Mouse (Mus musculus): ENCODE results near the gene Etnk1. TPM values are rescaled to one million over a fixed set of nuclear protein-coding genes. Genes with fewer than 3 reads are reported as not detected.

Etnk1 gene
- polyA plus RNA-seq, 1 experiment from 2014 or later = 14.5 TPM

DNA sequence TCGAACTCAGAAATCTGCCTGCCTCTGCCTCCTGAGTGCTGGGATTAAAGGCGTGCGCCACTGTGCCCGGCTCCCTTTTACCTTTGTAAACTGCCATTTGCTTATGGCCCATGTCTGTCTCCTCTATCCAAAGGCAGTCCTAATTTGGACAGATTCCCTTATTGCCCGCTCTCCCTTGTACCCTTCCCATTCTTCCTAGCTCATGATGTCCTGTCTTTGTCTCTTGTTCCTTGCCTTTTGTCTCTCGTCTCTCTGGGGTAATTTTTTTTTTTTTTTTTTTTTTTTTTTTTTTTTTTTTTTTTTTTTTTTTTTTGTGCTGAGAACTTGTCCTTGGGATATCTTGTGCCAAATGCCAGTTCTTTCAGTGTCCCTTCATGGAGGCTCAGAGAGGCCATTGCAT is 46.4 kb downstream of the Etnk1 start:
- WGBS = 95% methylated on average over 6 of the region's 6 CpGs
- ATAC-seq = no peak
- H3K27me3 ChIP-seq (replicated peaks; ENCODE audit: control insufficient read depth, insufficient read depth, low read length) = no peaks in the 10 kb centered on the region

DNA sequence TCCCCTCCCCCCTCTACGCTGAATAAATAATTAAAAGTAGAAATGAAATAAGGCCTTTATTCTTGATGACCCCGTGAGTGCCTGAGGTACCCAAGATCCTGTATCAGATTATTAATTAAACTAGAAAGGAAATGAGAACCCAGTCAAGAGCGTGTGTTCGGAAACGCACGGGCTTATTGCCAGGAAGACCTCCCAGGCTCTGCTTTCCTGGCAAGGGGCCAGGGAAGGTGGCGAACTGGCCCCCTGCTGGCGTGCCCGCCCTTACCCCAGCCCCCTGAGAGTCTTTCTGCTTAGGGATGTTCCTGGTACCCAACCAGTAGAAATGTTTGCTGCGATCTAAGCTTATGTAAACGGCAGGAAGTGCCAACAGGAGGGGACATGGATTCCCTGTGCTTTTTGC is 49.2 kb downstream of the Etnk1 start:
- TF ChIP-seq CTCF (IDR thresholded peaks at IDR 0.05; ENCODE audit: low read depth) = no peak
- H3K27me3 ChIP-seq (replicated peaks; ENCODE audit: control insufficient read depth, insufficient read depth, low read length) = no peaks in the 10 kb centered on the region
- no peak overlapping the region for H3K27ac ChIP-seq (ENCODE audit: low read depth, low read length)
- H3K4me3 ChIP-seq (ENCODE audit: low read depth, low read length) = no peak overlapping the region
- H3K9me3 ChIP-seq (ENCODE audit: control insufficient read depth) = peaks cover 10% of the 10 kb centered on the region
- H3K4me1 ChIP-seq (replicated peaks; ENCODE audit: control insufficient read depth, insufficient read depth, low read length) = no peaks in the 10 kb centered on the region
- 71% methylated on average over 11 of the region's 11 CpGs for WGBS
- H3K9ac ChIP-seq (ENCODE audit: low read depth, low read length) = no peak overlapping the region
- H3K4me2 ChIP-seq (replicated peaks; ENCODE audit: low read depth) = no peak overlapping the region
- ATAC-seq = no peak
- no peaks in the 10 kb centered on the region for H3K36me3 ChIP-seq (ENCODE audit: control insufficient read depth, insufficient read depth)

More for the DNA sequence above, 46.4 kb downstream of the Etnk1 start:
- no peak overlapping the region for H3K9ac ChIP-seq (ENCODE audit: low read depth, low read length)
- peaks cover 10% of the 10 kb centered on the region for H3K9me3 ChIP-seq (ENCODE audit: control insufficient read depth)
- H3K4me1 ChIP-seq (replicated peaks; ENCODE audit: control insufficient read depth, insufficient read depth, low read length) = no peaks in the 10 kb centered on the region
- no peak for TF ChIP-seq CTCF (IDR thresholded peaks at IDR 0.05; ENCODE audit: low read depth)
- H3K36me3 ChIP-seq (ENCODE audit: control insufficient read depth, insufficient read depth) = no peaks in the 10 kb centered on the region
- no peak overlapping the region for H3K4me3 ChIP-seq (ENCODE audit: low read depth, low read length)
- no peak overlapping the region for H3K27ac ChIP-seq (ENCODE audit: low read depth, low read length)
- H3K4me2 ChIP-seq (replicated peaks; ENCODE audit: low read depth) = no peak overlapping the region

DNA sequence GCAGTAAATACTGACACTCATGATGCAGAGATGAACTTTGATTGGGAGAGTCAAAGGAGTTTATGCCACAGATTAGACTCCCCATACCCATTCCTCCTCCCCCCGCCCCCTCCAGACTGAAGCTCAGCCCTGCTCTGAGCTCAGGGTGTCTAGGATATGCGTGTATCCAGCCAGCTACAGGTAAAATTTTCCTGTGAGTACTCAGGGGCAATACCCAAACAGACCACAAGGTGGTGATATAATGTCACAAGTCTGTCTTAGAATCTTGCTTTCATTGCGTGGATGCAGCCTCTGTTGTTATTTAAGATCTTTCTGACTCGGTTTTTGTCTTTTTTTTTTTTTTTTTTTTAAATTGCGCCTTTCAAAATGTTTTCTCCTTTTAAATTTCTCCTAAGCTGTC is 52.3 kb downstream of the Etnk1 start:
- Histone ChIP-seq H3K9me3 (ENCODE audit: control insufficient read depth) (peaks cover 6% of the 10 kb centered on the region; the same call in 1 of the 2 replicates), H3K27me3 (replicated peaks; ENCODE audit: control insufficient read depth, insufficient read depth, low read length) (no peaks in the 10 kb centered on the region), H3K9ac (ENCODE audit: low read depth, low read length) (no peak overlapping the region), H3K27ac (ENCODE audit: low read depth, low read length) (no peak overlapping the region), H3K4me2 (replicated peaks; ENCODE audit: low read depth) (no peak overlapping the region), H3K4me1 (replicated peaks; ENCODE audit: control insufficient read depth, insufficient read depth, low read length) (no peaks in the 10 kb centered on the region), H3K36me3 (ENCODE audit: control insufficient read depth, insufficient read depth) (no peaks in the 10 kb centered on the region), H3K4me3 (ENCODE audit: low read depth, low read length) (no peak overlapping the region)
- WGBS = 5% methylated on average over 5 of the region's 5 CpGs
- no peak for ATAC-seq
- TF ChIP-seq CTCF (IDR thresholded peaks at IDR 0.05; ENCODE audit: low read depth) = peak; percentile 84

DNA sequence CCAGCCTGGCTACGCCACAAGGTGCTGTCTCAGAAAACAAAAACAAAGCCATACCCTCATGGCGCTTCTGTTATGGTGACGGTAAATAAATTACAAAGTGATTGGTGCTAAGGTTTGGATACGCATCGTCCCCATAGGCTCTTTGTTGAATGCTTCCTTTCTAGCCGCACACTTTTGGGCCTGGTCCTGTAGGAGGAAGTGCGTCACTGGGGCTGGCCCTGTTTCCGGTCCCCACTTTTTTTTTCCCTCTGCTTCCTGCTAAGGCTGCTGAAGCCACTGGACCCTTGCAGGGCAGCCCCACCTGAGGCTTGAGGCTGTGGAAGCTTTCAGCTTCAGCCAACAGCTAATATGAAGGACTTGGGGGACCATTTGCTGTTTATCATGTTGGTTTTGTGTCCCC is 54.2 kb downstream of the Etnk1 start:
- TF ChIP-seq CTCF (IDR thresholded peaks at IDR 0.05; ENCODE audit: low read depth) = no peak
- H3K4me3 ChIP-seq (ENCODE audit: low read depth, low read length) = no peak overlapping the region
- ATAC-seq = no peak

DNA sequence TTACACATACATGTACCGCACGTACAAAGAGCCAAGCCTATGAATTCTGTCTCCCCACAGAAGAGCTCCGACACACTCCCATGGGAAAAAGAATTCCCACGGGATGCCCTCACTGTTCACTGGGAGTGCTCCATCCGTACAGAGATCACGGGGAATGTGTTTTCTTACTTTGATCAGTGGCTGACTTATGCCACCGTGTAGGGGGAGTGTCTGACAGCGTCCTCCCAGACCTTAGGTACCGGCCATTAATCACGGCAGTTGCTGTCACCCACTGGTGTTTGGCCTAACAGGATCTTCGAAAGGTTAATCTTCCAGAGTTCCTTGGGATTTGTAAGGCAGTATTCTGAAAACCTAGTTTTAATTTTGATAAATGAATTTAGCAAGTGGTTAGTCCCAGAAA is 57.0 kb downstream of the Etnk1 start:
- Histone ChIP-seq H3K9ac (ENCODE audit: low read depth, low read length) (no peak overlapping the region), H3K27ac (ENCODE audit: low read depth, low read length) (no peak overlapping the region), H3K4me3 (ENCODE audit: low read depth, low read length) (no peak overlapping the region), H3K4me1 (replicated peaks; ENCODE audit: control insufficient read depth, insufficient read depth, low read length) (no peaks in the 10 kb centered on the region), H3K36me3 (ENCODE audit: control insufficient read depth, insufficient read depth) (no peaks in the 10 kb centered on the region), H3K9me3 (ENCODE audit: control insufficient read depth) (no peaks in the 10 kb centered on the region), H3K4me2 (replicated peaks; ENCODE audit: low read depth) (no peak overlapping the region), H3K27me3 (replicated peaks; ENCODE audit: control insufficient read depth, insufficient read depth, low read length) (no peaks in the 10 kb centered on the region)
- 74% methylated on average over 11 of the region's 11 CpGs for WGBS
- ATAC-seq = no peak
- TF ChIP-seq CTCF (IDR thresholded peaks at IDR 0.05; ENCODE audit: low read depth) = no peak

More for the DNA sequence above, 54.2 kb downstream of the Etnk1 start:
- no peaks in the 10 kb centered on the region for H3K9me3 ChIP-seq (ENCODE audit: control insufficient read depth)
- no peak overlapping the region for H3K27ac ChIP-seq (ENCODE audit: low read depth, low read length)
- no peak overlapping the region for H3K4me2 ChIP-seq (replicated peaks; ENCODE audit: low read depth)
- no peaks in the 10 kb centered on the region for H3K36me3 ChIP-seq (ENCODE audit: control insufficient read depth, insufficient read depth)
- no peaks in the 10 kb centered on the region for H3K4me1 ChIP-seq (replicated peaks; ENCODE audit: control insufficient read depth, insufficient read depth, low read length)
- no peaks in the 10 kb centered on the region for H3K27me3 ChIP-seq (replicated peaks; ENCODE audit: control insufficient read depth, insufficient read depth, low read length)
- 83% methylated on average over 8 of the region's 8 CpGs for WGBS
- H3K9ac ChIP-seq (ENCODE audit: low read depth, low read length) = no peak overlapping the region

DNA sequence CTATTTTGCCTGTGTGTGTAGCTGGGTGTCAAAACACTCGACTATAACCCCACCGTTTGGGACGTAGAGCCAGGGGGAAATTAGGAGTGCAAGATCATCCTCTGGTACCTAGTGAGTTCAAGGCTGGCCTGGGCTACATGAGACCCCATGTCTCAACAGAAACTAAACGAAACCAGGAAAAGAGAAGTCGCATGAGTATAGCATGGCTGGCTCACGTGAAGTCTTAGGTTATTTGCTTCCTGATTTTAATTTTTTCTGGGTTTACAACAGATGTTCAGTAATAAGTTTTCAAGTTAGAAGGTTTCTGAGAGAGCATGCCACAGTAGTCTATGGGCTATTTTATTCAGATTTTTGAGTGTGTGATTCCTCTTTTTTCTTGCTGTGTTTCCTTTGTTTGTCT is 57.9 kb downstream of the Etnk1 start:
- no peak for ATAC-seq
- no peaks in the 10 kb centered on the region for H3K27me3 ChIP-seq (replicated peaks; ENCODE audit: control insufficient read depth, insufficient read depth, low read length)
- WGBS = 83% methylated on average over 6 of the region's 6 CpGs

DNA sequence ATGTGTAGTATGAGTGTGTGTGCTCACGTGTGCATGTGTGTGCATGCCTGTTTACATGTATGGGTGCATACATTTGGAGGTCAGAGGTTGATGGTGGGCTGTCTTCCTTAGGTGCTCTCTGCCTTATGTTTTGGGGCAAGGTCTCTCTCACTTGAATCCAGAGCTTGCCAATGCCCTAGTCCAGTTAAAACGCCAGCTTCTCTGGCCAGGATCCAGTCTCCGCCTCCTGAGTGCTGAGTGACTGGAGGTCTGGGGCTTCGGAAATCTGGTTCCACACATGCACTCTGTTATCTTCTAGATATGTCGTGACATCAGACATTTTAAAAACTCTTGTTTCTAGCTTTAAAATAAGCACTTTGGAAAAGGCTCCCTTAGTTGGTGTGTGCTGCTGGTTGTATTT is 61.7 kb downstream of the Etnk1 start:
- no peaks in the 10 kb centered on the region for H3K36me3 ChIP-seq (ENCODE audit: control insufficient read depth, insufficient read depth)
- no peak for TF ChIP-seq CTCF (IDR thresholded peaks at IDR 0.05; ENCODE audit: low read depth)
- 74% methylated on average over 5 of the region's 5 CpGs for WGBS
- H3K4me3 ChIP-seq (ENCODE audit: low read depth, low read length) = no peak overlapping the region
- no peaks in the 10 kb centered on the region for H3K4me1 ChIP-seq (replicated peaks; ENCODE audit: control insufficient read depth, insufficient read depth, low read length)
- no peak overlapping the region for H3K4me2 ChIP-seq (replicated peaks; ENCODE audit: low read depth)
- no peaks in the 10 kb centered on the region for H3K9me3 ChIP-seq (ENCODE audit: control insufficient read depth)
- ATAC-seq = no peak
- no peaks in the 10 kb centered on the region for H3K27me3 ChIP-seq (replicated peaks; ENCODE audit: control insufficient read depth, insufficient read depth, low read length)
- no peak overlapping the region for H3K27ac ChIP-seq (ENCODE audit: low read depth, low read length)
- H3K9ac ChIP-seq (ENCODE audit: low read depth, low read length) = no peak overlapping the region

More for the DNA sequence above, 57.9 kb downstream of the Etnk1 start:
- no peak overlapping the region for H3K27ac ChIP-seq (ENCODE audit: low read depth, low read length)
- H3K9ac ChIP-seq (ENCODE audit: low read depth, low read length) = no peak overlapping the region
- no peaks in the 10 kb centered on the region for H3K4me1 ChIP-seq (replicated peaks; ENCODE audit: control insufficient read depth, insufficient read depth, low read length)
- H3K4me2 ChIP-seq (replicated peaks; ENCODE audit: low read depth) = no peak overlapping the region
- no peaks in the 10 kb centered on the region for H3K36me3 ChIP-seq (ENCODE audit: control insufficient read depth, insufficient read depth)
- H3K9me3 ChIP-seq (ENCODE audit: control insufficient read depth) = no peaks in the 10 kb centered on the region
- TF ChIP-seq CTCF (IDR thresholded peaks at IDR 0.05; ENCODE audit: low read depth) = no peak
- no peak overlapping the region for H3K4me3 ChIP-seq (ENCODE audit: low read depth, low read length)
